Mouse (Mus musculus) left cerebral cortex, postnatal 36 days (tissue): Measurements from ENCODE around the gene Lgr6. TPM values are rescaled to one million over a fixed set of nuclear protein-coding genes. Genes with fewer than 3 reads are reported as not detected.

Source experiments
- DNase-seq, 2 experiments: peaks; one replicate each; pipeline ENCODE4 v3.0.0; 2021 to 2022; ENCODE audit warnings: low spot score in 2 of 2, mixed read lengths in 1 of 2
- intact Hi-C: fragments of 180-260 bp; cut with DNase I; formaldehyde crosslinking; loops from one replicate; pipeline ENCODE4 v1.15.1; 2025
- total RNA-seq, 2 experiments: library from RNA; stranded (reverse); gene quantifications; 2 replicates each; pipeline ENCODE4 v1.2.3; 2021

The Lgr6 gene
- total RNA-seq, 2 experiments from 2014 or later, result 1.6 to 1.7 TPM

- DNase-seq, result no peak
- intact Hi-C loops, result no loop called here
These were observed 83.1 kb downstream of the Lgr6 start for GRCm38 (mm10) chr1:135021936-135022335.

- intact Hi-C loops, result no loop called here
- no peak for DNase-seq
These were observed 84.1 kb downstream of the Lgr6 start for GRCm38 (mm10) chr1:135020970-135021369.

- intact Hi-C loops, result no loop called here
- no peak for DNase-seq
These were observed 84.7 kb downstream of the Lgr6 start for GRCm38 (mm10) chr1:135020281-135020940.

- DNase-seq, result no peak
- intact Hi-C loops, result no loop called here
These were observed 85.3 kb downstream of the Lgr6 start for GRCm38 (mm10) chr1:135019775-135020167.

GRCm38 (mm10) chr1:135019087-135019774 is 85.8 kb downstream of the Lgr6 start:
- intact Hi-C loops, result no loop called here
- DNase-seq, result no peak

- intact Hi-C loops, result no loop called here
- DNase-seq, result no peak
These were observed 87.4 kb downstream of the Lgr6 start for GRCm38 (mm10) chr1:135017656-135018015.

- no peak for DNase-seq
- intact Hi-C loops, result no loop called here
These were observed 88.0 kb downstream of the Lgr6 start for GRCm38 (mm10) chr1:135016907-135017655.

GRCm38 (mm10) chr1:135014921-135015445 is 90.1 kb downstream of the Lgr6 start:
- no peak for DNase-seq
- intact Hi-C loops, result no loop called here

- no peak for DNase-seq
- intact Hi-C loops, result no loop called here
These were observed 92.6 kb downstream of the Lgr6 start for GRCm38 (mm10) chr1:135012472-135012871.

- no peak for DNase-seq
- intact Hi-C loops, result no loop called here
These were observed 93.2 kb downstream of the Lgr6 start for GRCm38 (mm10) chr1:135011912-135012311.

GRCm38 (mm10) chr1:135009833-135010232 is 95.2 kb downstream of the Lgr6 start:
- no peak for DNase-seq
- intact Hi-C loops, result no loop called here

- no peak for DNase-seq
- intact Hi-C loops, result no loop called here
These were observed 99.4 kb downstream of the Lgr6 start for GRCm38 (mm10) chr1:135005696-135006095.

GRCm38 (mm10) chr1:135003346-135003745 is 101.7 kb downstream of the Lgr6 start:
- DNase-seq, result no peak
- intact Hi-C loops, result no loop called here

GRCm38 (mm10) chr1:135000527-135000926 is 104.5 kb downstream of the Lgr6 start:
- intact Hi-C loops, result no loop called here
- DNase-seq, result no peak

GRCm38 (mm10) chr1:134998231-134998630 is 106.8 kb downstream of the Lgr6 start:
- no peak for DNase-seq

GRCm38 (mm10) chr1:134997568-134997967 is 107.5 kb downstream of the Lgr6 start:
- no peak for DNase-seq
- intact Hi-C loops, result no loop called here

More at GRCm38 (mm10) chr1:134998231-134998630, 106.8 kb downstream of the Lgr6 start:
- intact Hi-C loops, result no loop called here

GRCm38 (mm10) chr1:134996471-134996870 is 108.6 kb downstream of the Lgr6 start:
- intact Hi-C loops, result no loop called here
- DNase-seq, result no peak

- no peak for DNase-seq
- intact Hi-C loops, result no loop called here
These were observed 109.1 kb downstream of the Lgr6 start for GRCm38 (mm10) chr1:134995954-134996353.

GRCm38 (mm10) chr1:134995437-134995836 is 109.6 kb downstream of the Lgr6 start:
- intact Hi-C loops, result no loop called here
- no peak for DNase-seq

GRCm38 (mm10) chr1:134994739-134995138 is 110.3 kb downstream of the Lgr6 start:
- DNase-seq, result no peak
- intact Hi-C loops, result no loop called here
